21 mouse cellular contexts compared by ENCODE assay signal in the genomic region with DNA sequence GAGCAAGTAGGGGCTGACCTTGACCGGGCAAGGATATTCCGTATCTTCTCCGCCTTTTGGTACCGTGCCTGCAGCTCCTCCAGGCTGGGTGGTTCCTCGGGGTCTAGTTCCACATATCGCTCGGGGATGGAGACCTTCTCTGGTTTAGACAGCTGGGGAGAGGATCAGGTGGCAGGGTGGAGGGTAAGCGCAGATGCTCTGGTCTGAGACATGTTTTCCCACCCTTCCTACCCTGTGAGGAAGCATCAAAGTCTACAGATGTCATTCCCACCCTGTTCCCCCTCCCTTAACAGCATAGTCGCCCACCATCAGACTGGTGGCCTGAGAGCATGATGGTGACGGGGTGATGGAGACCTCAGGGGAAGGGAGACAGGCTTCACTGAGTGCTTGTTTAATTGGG. TPM values are rescaled to one million over a fixed set of nuclear protein-coding genes. Genes with fewer than 3 reads are reported as not detected.
DNase-seq lines count a peak whose midpoint lies in the region; ATAC-seq lines count a peak whose summit lies in the region.
"Had no signal": no experiment of that assay in that cellular context is flagged by ENCODE, and none has a peak within 500 bp of the region (broad histone marks: within the 10 kb centered on the region; RNA-seq: fewer than 3 reads in every experiment).

No protein-coding gene starts in this region.

- peak; percentile 58 for ATAC-seq in kidney, embryonic 14.5 days (ENCODE audit: low FRiP score, low TSS enrichment)
- ATAC-seq in kidney, embryonic 15.5 days (replicated peaks; ENCODE audit: low FRiP score): peak; percentile 12; the same call in 1 of the 2 replicates
- peak; percentile 51; the same call in 1 of the 2 replicates for ATAC-seq in kidney, embryonic 16.5 days (ENCODE audit: low FRiP score, low TSS enrichment)
- ATAC-seq: activated CD4-positive, CD25-positive, alpha-beta regulatory T cell, adult 4 months; CD4-positive, CD25-positive, alpha-beta regulatory T cell, adult 4 months; Patski had no signal

- H3K4me1 ChIP-seq in kidney, embryonic 14.5 days (ENCODE audit: control insufficient read depth, insufficient read depth, low read length): no peaks in the 10 kb centered on the region
- peaks cover 3% of the 10 kb centered on the region; the same call in 1 of the 2 replicates for H3K4me1 ChIP-seq in kidney, embryonic 15.5 days
- no peaks in the 10 kb centered on the region for H3K4me1 ChIP-seq in kidney, embryonic 16.5 days (ENCODE audit: insufficient read depth, low read length)

- no peak for DNase-seq in kidney, postnatal 4 days
- no peak for DNase-seq in kidney, adult 11 months
- no peak for DNase-seq in kidney, postnatal 14 days
- DNase-seq: adrenal gland, adult 2 months; adrenal gland, adult 8-10 months; adrenal gland, postnatal 10 days; adrenal gland, postnatal 14 days; adrenal gland, postnatal 25 days; adrenal gland, postnatal 36 days; B cell, adult 2 months; cerebellum, adult 11 months; cerebellum, adult 11-12 months; cerebellum, adult 18-20 months had no signal

- no peak overlapping the region for H3K9ac ChIP-seq in kidney, embryonic 14.5 days (ENCODE audit: low read depth, low read length)
- H3K9ac ChIP-seq in kidney, embryonic 15.5 days: no peak overlapping the region
- H3K9ac ChIP-seq in kidney, embryonic 16.5 days (replicated peaks; ENCODE audit: low read length): no peak overlapping the region

- H3K27ac ChIP-seq in kidney, embryonic 14.5 days (ENCODE audit: low read depth, low read length): no peak overlapping the region
- no peak overlapping the region for H3K27ac ChIP-seq in kidney, embryonic 15.5 days
- no peak overlapping the region for H3K27ac ChIP-seq in kidney, embryonic 16.5 days (ENCODE audit: low read length)

- H3K4me2 ChIP-seq in kidney, embryonic 14.5 days (replicated peaks; ENCODE audit: low read depth, low read length): no peak overlapping the region
- H3K4me2 ChIP-seq in kidney, embryonic 15.5 days: no peak overlapping the region
- no peak overlapping the region for H3K4me2 ChIP-seq in kidney, embryonic 16.5 days (replicated peaks; ENCODE audit: low read depth, low read length)

- no peaks in the 10 kb centered on the region for H3K36me3 ChIP-seq in kidney, embryonic 14.5 days (ENCODE audit: control insufficient read depth, insufficient read depth, low read length)
- H3K36me3 ChIP-seq in kidney, embryonic 15.5 days: peaks cover 3% of the 10 kb centered on the region; the same call in 1 of the 2 replicates
- H3K36me3 ChIP-seq in kidney, embryonic 16.5 days (ENCODE audit: insufficient read depth, low read length): peaks cover 3% of the 10 kb centered on the region; the same call in 1 of the 2 replicates

- no peak overlapping the region for H3K4me3 ChIP-seq in kidney, embryonic 14.5 days (ENCODE audit: low read length)
- no peak overlapping the region for H3K4me3 ChIP-seq in kidney, embryonic 15.5 days (replicated peaks)
- no peak overlapping the region for H3K4me3 ChIP-seq in kidney, embryonic 16.5 days (ENCODE audit: low read length)

- H3K27me3 ChIP-seq in kidney, embryonic 14.5 days (ENCODE audit: control insufficient read depth, insufficient read depth, low read length): no peaks in the 10 kb centered on the region
- H3K27me3 ChIP-seq in kidney, embryonic 15.5 days: no peaks in the 10 kb centered on the region
- H3K27me3 ChIP-seq in kidney, embryonic 16.5 days (ENCODE audit: insufficient read depth, low read length): no peaks in the 10 kb centered on the region
- H3K27me3 ChIP-seq: CH12.LX, Patski had no signal

- 60% methylated on average over 10 of the region's 10 CpGs for WGBS in kidney, embryonic 14.5 days
- WGBS in kidney, embryonic 15.5 days: 61% methylated on average over 10 of the region's 10 CpGs
- 66% methylated on average over 10 of the region's 10 CpGs for WGBS in kidney, embryonic 16.5 days

- H3K9me3 ChIP-seq in kidney, embryonic 14.5 days (ENCODE audit: control insufficient read depth, low read length): no peaks in the 10 kb centered on the region
- no peaks in the 10 kb centered on the region for H3K9me3 ChIP-seq in kidney, embryonic 15.5 days (replicated peaks)
- H3K9me3 ChIP-seq in kidney, embryonic 16.5 days (ENCODE audit: low read length): no peaks in the 10 kb centered on the region
- H3K9me3 ChIP-seq: G1E had no signal

RNA-seq across cellular contexts. Expression of gene Gm4353, which starts 44.9 kb away (rescaled TPM):
- 0.50 and 1.3 TPM in 2 replicates for polyA plus RNA-seq in kidney, embryonic 14.5 days (2014; fragmentation: Nextera tagmentation; extraction: Ambion mirVana)
- polyA plus RNA-seq in kidney, embryonic 15.5 days (2015; fragmentation: Nextera tagmentation; extraction: Ambion mirVana): 0.35 and 0.79 TPM in 2 replicates
- 1.1 and 2.7 TPM in 2 replicates for polyA plus RNA-seq in kidney, embryonic 16.5 days (2015; fragmentation: Nextera tagmentation; extraction: Ambion mirVana)
- polyA plus RNA-seq: G1E had no signal
